Mouse (Mus musculus) intestine, embryonic 14.5 days (tissue): ENCODE data around the gene Rer1. TPM values are rescaled to one million over a fixed set of nuclear protein-coding genes. Genes with fewer than 3 reads are reported as not detected.

ENCODE experiments used
- ATAC-seq: fragments of 200-750 bp; cut with Nextera tagmentation; replicated peaks from 2 replicates; pipeline ENCODE4 v1.8.0; 2017; ENCODE audit warnings: low read depth, moderate number of reproducible peaks, moderate TSS enrichment, moderate library complexity; ENCODE audit not compliant: low FRiP score, low TSS enrichment
- DNase-seq: peaks from one replicate; pipeline ENCODE4 v3.0.0-alpha.2; 2018; ENCODE audit warnings: low spot score
- H3K27ac ChIP-seq: fragments of 300-500 bp; sonication (generic); 2 replicates; pipeline ENCODE4 v1.5.1; 2014; ENCODE audit warnings: low read depth, mild to moderate bottlenecking, control low read depth
- H3K27me3 ChIP-seq: fragments of 300-500 bp; sonication (generic); replicated peaks from 2 replicates; pipeline ENCODE4 v1.6.1; 2014; ENCODE audit warnings: low read length, control low read depth; ENCODE audit not compliant: control insufficient read depth, insufficient read depth
- H3K36me3 ChIP-seq: fragments of 300-500 bp; sonication (generic); 2 replicates; pipeline ENCODE4 v1.6.1; 2014; ENCODE audit warnings: low read length, control low read depth; ENCODE audit not compliant: control insufficient read depth, insufficient read depth
- H3K4me1 ChIP-seq: fragments of 300-500 bp; sonication (generic); replicated peaks from 2 replicates; pipeline ENCODE4 v1.6.1; 2014; ENCODE audit warnings: low read length, control low read depth, mixed read lengths; ENCODE audit not compliant: control insufficient read depth, insufficient read depth
- H3K4me2 ChIP-seq: fragments of 300-500 bp; sonication (generic); 2 replicates; pipeline ENCODE4 v1.6.1; 2014; ENCODE audit warnings: low read length
- H3K4me3 ChIP-seq: fragments of 300-500 bp; sonication (generic); 2 replicates; pipeline ENCODE4 v1.5.1; 2014; ENCODE audit warnings: low read depth, low read length, control low read depth, mixed read lengths
- H3K9ac ChIP-seq: fragments of 300-500 bp; sonication (generic); 2 replicates; pipeline ENCODE4 v1.6.1; 2014; ENCODE audit warnings: mild to moderate bottlenecking, low read length
- H3K9me3 ChIP-seq: fragments of 300-500 bp; sonication (generic); 2 replicates; pipeline ENCODE4 v1.6.1; 2016; ENCODE audit warnings: low read length, control low read depth; ENCODE audit not compliant: control insufficient read depth
- WGBS: fragments of 180-500 bp; shearing (Covaris S2); extraction: QIAGEN DNeasy Blood & Tissue Kit; methylation state at CpG from one replicate; pipeline ENCODE4 v1.1.7; 2014; 5-methylcytosine and 5-hydroxymethylcytosine counted together
- polyA plus RNA-seq: library from polyadenylated mRNA; unstranded; fragments of >200 nt; fragmentation: Nextera tagmentation; extraction: Ambion mirVana; gene quantifications from 2 replicates; pipeline ENCODE4 v1.2.1, GENCODE M21; 2014

Gene Rer1
- polyA plus RNA-seq, 1 experiment from 2014 or later = 188 TPM

DNA sequence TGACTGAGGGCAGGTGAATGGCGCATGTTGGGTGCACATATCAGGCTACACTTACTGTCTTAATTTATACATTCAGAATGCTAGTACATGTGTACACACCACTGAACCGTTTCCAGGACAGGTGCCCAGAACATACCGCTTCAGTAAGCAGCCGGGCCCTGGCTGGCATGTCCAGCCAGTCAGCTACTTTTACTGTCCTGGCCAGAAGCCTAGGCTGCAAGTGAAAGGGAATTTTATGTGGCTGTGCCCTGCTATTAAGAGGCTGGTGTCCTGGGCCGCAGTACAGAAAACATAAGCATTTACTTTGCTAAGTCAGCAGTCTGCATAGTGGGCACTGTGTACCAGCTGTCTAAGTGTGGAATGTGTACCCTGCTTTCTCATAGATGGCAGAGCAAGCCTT lies 15.3 kb downstream of the Rer1 start:
- Histone ChIP-seq H3K4me2 (no peak overlapping the region), H3K27me3 (no peaks in the 10 kb centered on the region), H3K9me3 (no peaks in the 10 kb centered on the region), H3K9ac (no peak overlapping the region), H3K4me3 (no peak overlapping the region), H3K36me3 (peaks cover 78% of the 10 kb centered on the region), H3K27ac (no peak overlapping the region), H3K4me1 (peaks cover 11% of the 10 kb centered on the region)
- no peak for ATAC-seq
- 88% methylated on average over 5 of the region's 5 CpGs for WGBS
- no peak for DNase-seq

DNA sequence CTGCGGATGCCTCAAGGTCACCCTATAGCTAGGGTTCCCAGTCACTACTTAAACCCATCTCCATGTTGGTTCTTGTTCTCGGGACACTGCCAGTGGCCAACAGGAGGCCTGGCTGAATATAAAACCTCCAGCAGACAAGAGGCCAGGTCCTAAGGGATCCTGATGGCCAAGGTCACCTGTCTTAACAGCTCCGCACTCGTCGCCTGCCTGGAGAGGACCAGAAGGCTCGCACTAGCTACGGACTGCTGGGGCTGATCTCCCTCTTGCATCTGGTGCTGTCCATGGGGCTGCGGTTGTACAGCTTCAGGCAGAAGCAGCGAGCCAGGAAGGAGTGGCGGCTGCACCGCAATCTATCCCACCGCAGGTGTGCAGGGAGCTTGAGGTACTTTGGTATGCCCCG lies 16.0 kb downstream of the Rer1 start:
- ATAC-seq (no peak), DNase-seq (no peak)
- Histone ChIP-seq H3K36me3 (peaks cover 70% of the 10 kb centered on the region), H3K9me3 (no peaks in the 10 kb centered on the region), H3K9ac (no peak overlapping the region), H3K4me3 (no peak overlapping the region), H3K27me3 (no peaks in the 10 kb centered on the region), H3K4me1 (peaks cover 11% of the 10 kb centered on the region), H3K27ac (no peak overlapping the region), H3K4me2 (no peak overlapping the region)
- 95% methylated on average over 13 of the region's 13 CpGs for WGBS

DNA sequence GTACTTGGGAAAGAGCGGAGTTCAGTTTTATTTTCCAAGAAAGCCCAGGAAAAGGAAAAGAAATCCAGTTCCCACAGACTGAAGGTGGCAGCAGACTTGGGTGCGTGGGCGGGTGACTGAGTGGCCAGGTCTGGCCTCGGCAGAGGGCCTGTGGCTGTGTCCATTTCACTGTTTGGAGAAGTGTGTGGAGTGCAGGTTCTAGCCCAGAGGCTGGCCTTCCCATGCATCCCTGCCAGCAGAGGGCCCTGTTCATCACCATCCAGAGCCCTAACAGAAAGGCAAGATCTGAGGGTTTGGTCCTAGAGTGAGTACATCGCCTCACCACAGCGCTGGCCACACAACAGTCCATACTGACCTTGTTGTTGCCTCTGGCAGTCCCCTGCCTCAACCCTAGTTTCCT lies 17.0 kb downstream of the Rer1 start:
- H3K36me3 ChIP-seq = peaks cover 60% of the 10 kb centered on the region
- no peak for DNase-seq

DNA sequence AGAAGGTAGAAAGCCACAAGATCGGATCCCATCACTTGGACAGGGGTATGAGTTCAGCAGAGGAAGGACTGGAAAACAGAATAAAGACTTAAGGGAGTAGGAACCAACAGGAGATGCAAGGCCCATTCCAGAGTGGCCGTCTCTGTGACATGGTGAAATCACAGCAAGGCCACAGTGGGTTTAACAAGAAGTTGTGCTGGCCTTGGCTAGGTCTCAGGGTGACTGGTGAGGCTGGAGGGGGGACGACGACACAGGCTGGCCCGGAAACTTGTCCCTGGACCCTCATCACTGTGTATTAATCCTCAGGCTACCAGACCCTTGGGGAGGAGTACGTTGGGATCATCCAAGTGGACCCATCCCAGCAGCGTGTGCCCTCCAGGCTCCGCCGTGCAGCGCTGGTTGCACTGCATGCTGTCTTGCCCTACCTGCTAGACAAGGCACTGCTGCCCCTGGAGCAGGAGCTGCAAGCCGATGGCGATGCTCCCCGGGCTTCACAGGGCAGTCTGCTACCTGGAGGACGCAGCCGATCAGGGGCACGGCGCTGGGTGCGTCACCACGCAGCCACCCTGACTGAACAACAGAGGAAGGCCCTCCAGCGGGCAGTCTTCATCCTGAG lies 17.7 kb downstream of the Rer1 start:
- ATAC-seq (no peak), DNase-seq (no peak)
- H3K27me3 ChIP-seq = no peaks in the 10 kb centered on the region
- 0 out of 2 replicates have a peak overlapping the region, but pooled peaks have one; percentile 58 for H3K4me3 ChIP-seq
- 90% methylated on average over 20 of the region's 20 CpGs for WGBS
- no peak overlapping the region for H3K27ac ChIP-seq
- H3K4me2 ChIP-seq = peak overlapping the region; percentile 94
- peaks cover 11% of the 10 kb centered on the region for H3K4me1 ChIP-seq
- H3K9me3 ChIP-seq = no peaks in the 10 kb centered on the region
- peaks cover 53% of the 10 kb centered on the region for H3K36me3 ChIP-seq
- no peak overlapping the region for H3K9ac ChIP-seq

More for the DNA sequence above, 17.0 kb downstream of the Rer1 start:
- Histone ChIP-seq H3K27me3 (no peaks in the 10 kb centered on the region), H3K9me3 (no peaks in the 10 kb centered on the region), H3K27ac (no peak overlapping the region), H3K4me1 (peaks cover 11% of the 10 kb centered on the region), H3K9ac (0 out of 2 replicates have a peak overlapping the region, but pooled peaks have one; percentile 6), H3K4me2 (no peak overlapping the region), H3K4me3 (no peak overlapping the region)
- 91% methylated on average over 6 of the region's 6 CpGs for WGBS
- ATAC-seq = no peak

DNA sequence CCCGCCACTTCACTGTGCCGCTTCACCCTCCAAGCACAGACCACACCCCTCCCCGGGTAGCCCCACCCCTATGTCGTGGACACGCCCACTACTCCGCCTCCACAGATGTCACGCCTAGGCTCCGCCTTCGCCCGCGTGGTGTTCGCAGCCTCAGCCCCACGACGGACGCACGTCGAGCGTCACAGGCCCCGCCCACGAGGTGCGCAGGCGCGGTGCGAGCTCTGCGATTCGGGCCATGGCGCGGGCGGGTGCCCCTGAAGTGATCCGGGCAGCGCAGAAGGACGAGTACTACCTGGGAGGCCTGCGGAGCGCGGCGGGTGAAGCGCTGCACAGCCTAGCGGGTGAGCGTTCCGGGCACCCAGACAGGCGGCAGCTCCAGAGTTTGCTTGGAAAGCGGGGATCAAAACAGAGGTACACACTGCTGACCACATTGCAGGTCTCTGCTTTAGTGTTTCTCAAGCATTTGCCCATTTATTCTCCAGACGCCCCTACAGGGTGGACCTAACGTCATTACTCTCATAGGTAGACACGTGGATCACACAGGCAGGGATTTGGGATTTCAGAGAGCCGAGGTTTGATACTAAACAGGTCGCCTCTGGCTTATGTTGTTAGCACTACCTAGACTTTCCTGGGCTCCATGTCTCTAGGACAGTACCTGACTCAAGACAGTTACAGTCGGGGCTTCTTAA lies 19.2 kb downstream of the Rer1 start, which contains the start of gene Pex10:
Gene Pex10, plus strand, starts transcription at position 183 of the 689 bp plus-strand sequence.
- ATAC-seq (peak; percentile 84), DNase-seq (peak; percentile 100)
- Histone ChIP-seq H3K36me3 (peaks cover 39% of the 10 kb centered on the region), H3K4me3 (peak within 1 kb of the TSS; percentile 58), H3K9ac (peak within 1 kb of the TSS; percentile 76), H3K27me3 (no peaks in the 10 kb centered on the region), H3K9me3 (no peaks in the 10 kb centered on the region), H3K4me1 (peaks cover 11% of the 10 kb centered on the region), H3K27ac (peak within 1 kb of the TSS; percentile 62), H3K4me2 (peak within 1 kb of the TSS; percentile 94)
- under 1% methylated on average over 48 of the region's 48 CpGs for WGBS

DNA sequence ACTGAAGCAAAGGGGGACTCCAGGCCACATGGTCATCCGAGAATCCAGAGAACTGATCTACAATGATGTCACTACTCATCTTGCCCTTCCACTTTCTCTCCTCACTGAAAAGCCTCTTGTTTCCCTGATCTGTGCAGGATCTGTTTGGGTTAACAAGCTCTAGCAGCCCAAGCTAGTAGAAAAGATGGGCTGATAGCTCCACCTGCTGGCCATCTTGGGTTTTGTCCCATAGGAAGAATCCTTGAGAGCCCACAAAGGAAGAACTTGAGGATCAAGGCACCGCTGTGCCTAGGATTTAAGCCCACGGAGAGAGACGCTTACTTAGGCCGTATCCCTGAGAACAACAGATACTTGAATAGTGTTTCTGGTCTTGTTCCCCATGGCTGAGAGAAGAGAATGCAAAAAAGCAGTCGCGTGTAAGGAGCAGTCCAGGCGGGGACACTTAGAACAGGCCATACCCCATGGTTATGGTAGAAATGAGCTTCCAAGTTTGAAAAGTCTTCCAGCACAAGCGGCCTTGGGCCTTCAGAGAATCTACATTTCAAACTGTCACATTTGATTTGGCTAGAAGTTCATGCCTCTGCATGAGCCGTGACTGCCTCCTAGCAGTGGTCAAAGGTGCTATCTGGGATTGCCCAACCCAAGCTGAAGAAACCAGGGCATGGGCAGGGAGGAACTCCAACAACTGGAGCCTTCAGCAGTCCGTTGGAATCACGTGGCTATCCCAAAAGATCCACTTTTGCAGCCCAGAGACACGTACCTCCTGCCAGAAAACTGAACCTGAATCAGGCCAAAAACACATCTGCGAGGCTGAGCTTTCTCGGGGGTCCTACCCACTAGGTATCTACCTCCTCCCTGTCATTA lies 20.0 kb downstream of the Rer1 start:
- H3K4me3 ChIP-seq = peak overlapping the region; percentile 58
- WGBS = 5% methylated on average over 15 of the region's 15 CpGs
- peak; percentile 26 for ATAC-seq
- H3K27me3 ChIP-seq = no peaks in the 10 kb centered on the region
- peak overlapping the region; percentile 94 for H3K4me2 ChIP-seq
- peaks cover 11% of the 10 kb centered on the region for H3K4me1 ChIP-seq
- no peaks in the 10 kb centered on the region for H3K9me3 ChIP-seq
- peaks cover 31% of the 10 kb centered on the region for H3K36me3 ChIP-seq
- H3K27ac ChIP-seq = peak overlapping the region; percentile 57
- H3K9ac ChIP-seq = no peak overlapping the region
- DNase-seq = peak; percentile 97

DNA sequence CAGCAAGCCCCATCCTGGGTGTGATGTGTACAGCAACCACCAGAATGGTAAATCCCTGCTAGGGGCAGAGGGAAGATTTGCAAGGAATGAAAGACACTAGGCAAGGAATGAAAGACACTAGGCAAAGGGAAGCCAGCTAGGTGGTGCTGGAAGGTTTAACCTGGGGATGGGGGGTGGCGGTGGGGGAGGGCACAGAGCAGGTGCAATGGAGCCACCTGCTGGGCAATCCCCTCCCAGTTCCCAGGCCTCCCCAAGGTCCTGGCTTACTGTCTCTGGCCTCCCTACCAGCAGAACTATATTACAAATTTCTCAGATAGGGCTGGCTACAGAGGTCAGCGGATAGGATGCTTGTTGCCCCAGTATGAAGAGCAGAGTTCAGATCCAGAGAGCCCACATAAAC lies 21.7 kb downstream of the Rer1 start:
- H3K4me2 ChIP-seq = peak overlapping the region; percentile 32; the same call in 1 of the 2 replicates
- no peaks in the 10 kb centered on the region for H3K9me3 ChIP-seq
- DNase-seq (peak; percentile 69), ATAC-seq (no peak)
- H3K9ac ChIP-seq = no peak overlapping the region
- H3K4me3 ChIP-seq = no peak overlapping the region
- no peaks in the 10 kb centered on the region for H3K27me3 ChIP-seq
- peaks cover 11% of the 10 kb centered on the region for H3K4me1 ChIP-seq
- peak overlapping the region; percentile 84 for H3K27ac ChIP-seq
- WGBS = 45% methylated on average over 2 of the region's 2 CpGs
- peaks cover 14% of the 10 kb centered on the region for H3K36me3 ChIP-seq

DNA sequence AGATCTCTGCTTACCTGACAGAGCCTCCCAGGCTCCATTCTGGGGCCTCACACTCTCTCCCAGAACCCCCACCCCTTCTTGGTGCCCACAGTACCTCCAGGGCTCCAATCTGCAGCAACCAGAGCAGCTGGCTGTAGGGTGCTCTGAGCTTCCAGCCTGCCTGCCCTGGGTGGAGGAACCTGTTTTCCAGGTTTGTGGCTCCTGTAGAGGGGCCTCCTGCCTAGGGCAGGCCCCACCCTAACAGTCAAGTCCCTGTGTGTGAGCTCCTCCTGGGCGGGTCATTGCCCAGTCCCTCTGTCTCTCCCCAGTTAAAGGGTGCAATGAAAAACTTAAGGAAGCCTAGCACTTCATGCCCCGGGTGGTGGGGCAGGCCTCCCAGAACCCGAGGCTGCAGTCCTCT lies 22.3 kb downstream of the Rer1 start:
- WGBS = 38% methylated on average over 3 of the region's 3 CpGs
- DNase-seq = peak; percentile 75

More for the DNA sequence above, 22.3 kb downstream of the Rer1 start:
- Histone ChIP-seq H3K4me1 (peaks cover 11% of the 10 kb centered on the region), H3K9me3 (no peaks in the 10 kb centered on the region), H3K36me3 (peaks cover 8% of the 10 kb centered on the region), H3K27ac (peak overlapping the region; percentile 84), H3K27me3 (no peaks in the 10 kb centered on the region), H3K9ac (no peak overlapping the region), H3K4me3 (0 out of 2 replicates have a peak overlapping the region, but pooled peaks have one; percentile 6), H3K4me2 (peak overlapping the region; percentile 32)
- peak; percentile 73 for ATAC-seq
